In genomic region chr8:95633262-95634062, GRCm38 (mm10) we compare ENCODE assay signal across 8 mouse cellular contexts. TPM values are rescaled to one million over a fixed set of nuclear protein-coding genes. Genes with fewer than 3 reads are reported as not detected.
DNase-seq lines count a peak whose midpoint lies in the region; ATAC-seq lines count a peak whose summit lies in the region.

Gene Gins3 (plus strand): TSS chr8:95633453.

- peaks cover 11% of the 10 kb centered on the region for H3K4me1 ChIP-seq in forebrain, embryonic 10.5 days
- H3K4me1 ChIP-seq in heart, embryonic 16.5 days (ENCODE audit: control insufficient read depth, insufficient read depth, low read length), result peaks cover 9% of the 10 kb centered on the region; the same call in 1 of the 2 replicates
- H3K4me1 ChIP-seq in liver, embryonic 15.5 days (replicated peaks), result peaks cover 21% of the 10 kb centered on the region
- peaks cover 5% of the 10 kb centered on the region for H3K4me1 ChIP-seq in neural tube, embryonic 12.5 days

- peak within 1 kb of the TSS; percentile 94 for H3K4me2 ChIP-seq in heart, embryonic 16.5 days (ENCODE audit: low read depth, low read length)
- peak within 1 kb of the TSS; percentile 75 for H3K4me2 ChIP-seq in liver, embryonic 15.5 days
- peak within 1 kb of the TSS; percentile 86 for H3K4me2 ChIP-seq in neural tube, embryonic 12.5 days (replicated peaks)

- WGBS in forebrain, embryonic 10.5 days, result 1% methylated on average over 52 of the region's 52 CpGs
- WGBS in heart, embryonic 16.5 days, result 1% methylated on average over 52 of the region's 52 CpGs
- under 1% methylated on average over 52 of the region's 52 CpGs for WGBS in liver, embryonic 15.5 days (ENCODE audit: insufficient replicate concordance)
- 1% methylated on average over 52 of the region's 52 CpGs for WGBS in neural tube, embryonic 12.5 days

- H3K27me3 ChIP-seq in forebrain, embryonic 10.5 days (ENCODE audit: poor library complexity, severe bottlenecking), result peaks cover 14% of the 10 kb centered on the region; the same call in 1 of the 2 replicates
- no peaks in the 10 kb centered on the region for H3K27me3 ChIP-seq in heart, embryonic 16.5 days (ENCODE audit: control insufficient read depth, insufficient read depth, low read length)
- peaks cover 5% of the 10 kb centered on the region for H3K27me3 ChIP-seq in liver, embryonic 15.5 days
- H3K27me3 ChIP-seq in neural tube, embryonic 12.5 days (replicated peaks), result no peaks in the 10 kb centered on the region

- peak within 1 kb of the TSS; percentile 76 for H3K9ac ChIP-seq in heart, embryonic 16.5 days (ENCODE audit: low read length)
- H3K9ac ChIP-seq in liver, embryonic 15.5 days, result peak within 1 kb of the TSS; percentile 74
- peak within 1 kb of the TSS; percentile 57 for H3K9ac ChIP-seq in neural tube, embryonic 12.5 days

- peak within 1 kb of the TSS; percentile 88 for H3K27ac ChIP-seq in forebrain, embryonic 10.5 days
- 0 out of 2 replicates have a peak within 1 kb of the TSS, but pooled peaks have one; percentile 40 for H3K27ac ChIP-seq in heart, embryonic 16.5 days (ENCODE audit: low read length)
- H3K27ac ChIP-seq in liver, embryonic 15.5 days (replicated peaks), result 0 out of 2 replicates have a peak within 1 kb of the TSS, but pooled peaks have one; percentile 34
- no peak within 1 kb of the TSS for H3K27ac ChIP-seq in neural tube, embryonic 12.5 days

- H3K9me3 ChIP-seq in forebrain, embryonic 10.5 days, result no peaks in the 10 kb centered on the region
- H3K9me3 ChIP-seq in heart, embryonic 16.5 days (replicated peaks; ENCODE audit: control insufficient read depth, low read length), result no peaks in the 10 kb centered on the region
- H3K9me3 ChIP-seq in liver, embryonic 15.5 days (replicated peaks), result no peaks in the 10 kb centered on the region
- H3K9me3 ChIP-seq in neural tube, embryonic 12.5 days, result no peaks in the 10 kb centered on the region

- DNase-seq in c-Kit-negative CD71-positive TER-119-positive erythroid progenitor cells, embryonic 14.5 days (ENCODE audit: low read depth, low spot score), result peak; percentile 80
- peak; percentile 95 for DNase-seq in forebrain, embryonic 10.5 days (ENCODE audit: extremely low spot score, low spot score)
- peak; percentile 94 to 96 for DNase-seq in kidney, postnatal 36 days
- DNase-seq in telencephalon, adult 2 months (ENCODE audit: low read depth, low spot score), result peak; percentile 94

- peak; percentile 96 for ATAC-seq in CD4-positive, CD25-positive, alpha-beta regulatory T cell, adult 4 months
- peak; percentile 90 for ATAC-seq in heart, embryonic 16.5 days (replicated peaks; ENCODE audit: extremely low read depth, insufficient read depth, low FRiP score)
- ATAC-seq in liver, embryonic 15.5 days (ENCODE audit: insufficient read depth), result peak; percentile 91
- ATAC-seq in neural tube, embryonic 12.5 days (ENCODE audit: low FRiP score, low read depth), result peak; percentile 95

- peak within 1 kb of the TSS; percentile 91 for H3K4me3 ChIP-seq in forebrain, embryonic 10.5 days
- H3K4me3 ChIP-seq in heart, embryonic 16.5 days (ENCODE audit: low read length), result peak within 1 kb of the TSS; percentile 74
- peak within 1 kb of the TSS; percentile 76 for H3K4me3 ChIP-seq in liver, embryonic 15.5 days (replicated peaks)
- peak within 1 kb of the TSS; percentile 87 for H3K4me3 ChIP-seq in neural tube, embryonic 12.5 days

- peaks cover 10% of the 10 kb centered on the region for H3K36me3 ChIP-seq in forebrain, embryonic 10.5 days (replicated peaks)
- H3K36me3 ChIP-seq in heart, embryonic 16.5 days (ENCODE audit: control insufficient read depth, insufficient read depth), result no peaks in the 10 kb centered on the region
- H3K36me3 ChIP-seq in liver, embryonic 15.5 days (replicated peaks), result peaks cover 7% of the 10 kb centered on the region; the same call in 1 of the 2 replicates
- no peaks in the 10 kb centered on the region for H3K36me3 ChIP-seq in neural tube, embryonic 12.5 days

RNA-seq across cellular contexts. Expression of gene Gins3, which starts in this region (rescaled TPM):
- 1 to 10 TPM; 7.6 to 9.6 TPM for polyA plus RNA-seq in CD4-positive, CD25-positive, alpha-beta regulatory T cell, adult 4 months (2017; shearing (Covaris generic))
- 34.9 and 37.1 TPM in 2 replicates for polyA plus RNA-seq in forebrain, embryonic 10.5 days (2016; fragmentation: Nextera tagmentation; extraction: Ambion mirVana)
- polyA plus RNA-seq in heart, embryonic 16.5 days (2015; fragmentation: Nextera tagmentation; extraction: Ambion mirVana), result 13.4 and 13.8 TPM in 2 replicates
- polyA plus RNA-seq in liver, embryonic 15.5 days (2015; fragmentation: Nextera tagmentation; extraction: Ambion mirVana), result 8.9 and 9.2 TPM in 2 replicates
- polyA plus RNA-seq in neural tube, embryonic 12.5 days (2016; fragmentation: Nextera tagmentation; extraction: Ambion mirVana), result 16.1 and 17.2 TPM in 2 replicates
